Mouse (Mus musculus): Measurements from ENCODE around the gene Il21r. TPM values are rescaled to one million over a fixed set of nuclear protein-coding genes. Genes with fewer than 3 reads are reported as not detected.

Gene Il21r
- total RNA-seq, 2 experiments from 2014 or later = 0.47 to 2.9 TPM

DNA sequence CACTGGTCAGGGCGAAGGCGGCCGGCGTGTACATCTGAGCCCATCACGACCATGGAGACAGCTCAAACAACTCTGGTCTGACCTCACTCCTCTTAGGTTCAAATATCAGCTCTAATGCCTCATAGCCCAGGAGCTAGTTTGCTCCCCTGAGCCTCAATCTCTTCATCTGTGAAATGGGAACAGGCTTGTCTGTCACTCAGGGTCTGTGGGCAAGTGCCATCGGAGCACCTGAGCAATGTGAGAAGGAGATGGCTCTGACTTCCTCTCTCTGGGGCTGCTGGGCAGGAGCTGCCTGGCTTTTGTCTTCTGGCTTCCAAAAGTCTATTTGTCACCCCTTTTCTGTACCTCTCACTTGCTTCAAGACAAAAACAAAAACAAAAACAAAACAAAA lies 2.0 kb upstream of the Il21r start:
- no peak for DNase-seq

DNA sequence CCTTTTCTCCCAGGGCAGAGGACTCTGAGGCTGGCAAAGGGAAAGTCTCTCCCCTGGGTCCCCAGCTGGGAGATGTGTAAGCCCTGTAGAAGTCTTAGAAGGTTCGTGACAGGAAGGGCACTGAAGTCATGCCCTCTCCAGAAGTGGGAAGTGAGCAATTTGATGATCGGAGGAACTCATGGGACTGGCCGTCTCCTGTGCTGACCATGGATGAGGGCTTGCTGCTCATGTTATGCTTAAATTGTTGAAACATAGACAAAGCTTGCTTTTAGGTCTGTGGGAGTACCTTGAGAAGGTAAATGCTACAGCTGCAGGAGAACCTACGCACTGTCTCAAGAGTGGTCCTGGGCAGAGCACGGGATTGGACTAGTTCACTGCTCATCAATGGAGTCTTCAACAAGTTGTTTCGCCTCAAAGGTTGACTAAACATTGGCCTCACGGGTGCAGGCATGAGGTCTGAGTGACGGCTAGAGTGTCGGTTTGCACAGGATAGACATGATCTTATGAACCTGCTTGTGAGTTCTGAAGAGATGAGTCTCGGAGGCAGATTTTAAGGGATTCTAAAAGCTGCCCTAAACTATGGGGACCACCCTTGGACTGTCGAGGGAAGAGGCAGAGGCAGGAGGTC lies 1.3 kb upstream of the Il21r start:
- DNase-seq = peak in 1 of 2 experiments; percentile 48

DNA sequence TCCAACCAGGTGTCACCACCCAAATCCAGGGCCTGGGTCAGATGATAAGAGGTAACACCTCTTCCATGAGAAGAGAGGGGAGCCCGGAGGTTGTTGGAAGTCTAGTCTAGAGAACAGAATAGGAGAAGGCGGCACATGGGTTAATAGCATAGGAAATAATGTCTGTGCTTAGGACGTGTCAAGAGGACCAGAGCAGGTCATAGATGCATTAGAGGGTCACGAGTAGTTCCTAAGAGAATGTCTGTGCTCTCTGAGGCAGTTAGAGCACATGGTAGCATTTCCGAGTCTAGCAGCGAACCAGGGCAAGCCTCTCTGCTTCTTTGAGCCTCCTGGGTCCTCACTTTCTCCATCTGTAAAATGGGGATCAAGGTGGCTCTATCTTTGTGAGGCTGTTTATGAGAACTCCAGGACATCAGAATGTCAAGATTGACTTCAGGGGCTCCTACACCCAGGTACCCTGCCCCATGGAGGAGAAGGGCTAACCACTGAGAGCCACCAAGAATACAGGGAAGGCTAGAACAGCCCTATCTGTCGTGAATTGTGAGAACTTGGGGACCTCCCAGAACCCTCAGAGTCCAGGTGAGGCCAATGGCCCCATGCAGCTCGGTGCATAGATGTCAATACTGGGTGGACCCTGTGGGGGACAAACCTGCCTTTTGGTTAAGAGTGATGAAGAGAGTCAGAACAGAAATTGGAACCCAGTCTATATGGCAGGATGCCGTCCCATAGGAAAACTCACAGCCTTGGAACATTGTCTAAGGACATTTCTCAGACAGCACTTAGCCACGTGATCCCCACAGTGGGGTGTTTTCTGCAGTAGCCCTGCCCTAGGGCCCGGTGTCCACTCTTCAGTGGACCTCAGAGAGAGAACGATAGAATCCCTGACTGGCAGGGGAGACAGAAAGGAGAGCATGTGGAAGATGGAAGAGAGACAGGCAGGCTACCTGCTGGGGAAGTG lies 1.4 kb downstream of the Il21r start:
- no peak for DNase-seq

DNA sequence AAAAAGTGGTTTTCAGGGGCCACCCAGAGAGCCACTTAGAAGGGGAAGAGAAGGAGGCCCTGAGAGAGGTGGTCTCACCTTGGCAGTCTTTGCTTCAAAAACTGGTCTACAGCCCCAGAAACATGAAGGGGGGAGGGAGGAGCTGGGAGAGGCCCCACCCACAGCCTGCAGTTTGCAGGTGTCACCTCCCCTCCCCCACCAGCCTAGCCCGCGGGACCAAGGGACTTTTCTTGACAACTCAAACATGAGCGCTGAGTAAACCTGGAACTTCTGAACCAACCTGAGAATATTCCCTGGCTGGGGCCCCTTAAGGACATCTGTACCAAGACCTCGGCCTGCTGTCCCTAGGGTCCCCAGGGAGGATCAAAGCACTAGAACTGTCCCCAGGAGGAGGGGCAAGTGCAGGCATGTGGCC lies 2.5 kb downstream of the Il21r start:
- DNase-seq = no peak

DNA sequence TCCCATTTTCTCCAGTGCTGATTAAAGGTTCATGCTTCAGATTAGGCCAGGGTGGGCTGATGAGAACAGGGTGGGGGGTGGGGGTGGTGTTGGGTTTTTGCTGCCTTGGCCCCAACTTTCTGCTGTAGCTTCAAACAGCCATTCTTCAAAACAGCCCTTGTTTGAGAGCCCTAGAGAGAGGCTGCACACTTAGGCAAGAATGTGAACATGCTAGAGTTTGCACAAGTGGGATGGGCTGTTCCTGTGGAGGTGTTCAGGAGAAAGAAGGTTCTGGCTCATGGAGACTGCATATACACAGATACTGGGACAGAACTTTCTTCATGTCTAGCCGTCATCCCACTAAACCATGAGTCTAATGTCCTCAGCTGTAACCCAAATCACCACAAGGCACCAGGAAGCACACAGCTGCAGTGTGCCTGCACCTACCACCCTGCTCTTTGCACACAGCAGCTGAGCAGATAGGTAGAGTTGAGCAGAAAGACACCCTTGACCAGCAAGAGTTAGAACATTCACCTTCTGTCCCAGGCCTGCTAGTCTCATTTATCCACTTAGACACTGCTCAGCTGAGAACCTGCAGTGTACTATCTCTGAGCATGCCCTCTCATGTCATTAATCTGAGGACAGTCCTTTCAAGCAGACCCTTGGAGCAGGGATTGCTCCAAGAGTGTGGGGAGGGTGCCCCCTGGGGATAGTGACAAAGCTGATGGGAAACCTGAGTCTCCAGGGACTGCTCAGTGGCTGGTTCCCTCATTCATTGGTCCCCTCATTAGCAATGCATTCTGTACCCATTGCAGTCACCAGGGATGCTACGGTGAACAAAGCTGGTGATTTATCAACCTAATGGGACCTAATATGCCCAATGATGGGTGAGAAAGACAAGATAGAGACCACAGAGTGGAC lies 3.3 kb downstream of the Il21r start:
- no peak for DNase-seq

DNA sequence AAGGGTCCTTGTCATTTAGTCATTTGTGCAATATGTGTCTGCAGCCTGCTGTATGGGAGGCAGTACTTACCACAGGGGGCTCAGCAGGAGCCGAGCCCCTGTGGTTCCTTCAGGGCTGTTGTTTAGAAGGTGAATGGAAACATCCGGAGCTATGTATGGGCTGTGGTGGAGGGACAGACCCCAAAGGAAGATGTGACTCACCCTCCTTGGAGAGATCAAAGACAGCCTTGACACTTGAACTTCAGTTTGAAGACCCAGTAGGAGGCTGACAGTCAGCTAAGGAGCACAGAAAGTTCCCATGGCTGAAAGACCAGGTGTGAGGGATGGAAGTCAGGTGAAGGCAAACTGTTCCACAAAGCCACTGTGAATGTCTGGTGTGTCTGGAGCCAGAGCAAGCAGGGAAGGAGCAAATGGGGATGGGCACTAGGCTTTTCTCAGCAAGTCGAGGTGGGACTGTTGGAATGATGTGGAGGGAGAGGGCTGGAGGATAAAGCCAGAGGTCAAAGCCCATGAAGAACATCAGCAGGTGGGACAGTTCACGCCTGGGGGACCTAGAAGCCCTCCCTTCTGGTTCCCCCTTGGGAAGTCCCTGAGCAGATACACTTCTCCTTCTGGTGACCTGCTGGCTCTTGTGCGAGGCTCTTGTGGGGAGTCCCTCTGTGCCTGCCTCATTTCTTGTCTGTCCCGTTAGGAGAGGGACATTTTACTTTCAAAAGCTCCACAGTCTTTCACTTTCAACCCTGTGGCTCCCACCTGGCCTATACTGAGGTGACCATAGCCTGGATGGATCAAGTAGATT lies 4.4 kb downstream of the Il21r start:
- no peak for DNase-seq

DNA sequence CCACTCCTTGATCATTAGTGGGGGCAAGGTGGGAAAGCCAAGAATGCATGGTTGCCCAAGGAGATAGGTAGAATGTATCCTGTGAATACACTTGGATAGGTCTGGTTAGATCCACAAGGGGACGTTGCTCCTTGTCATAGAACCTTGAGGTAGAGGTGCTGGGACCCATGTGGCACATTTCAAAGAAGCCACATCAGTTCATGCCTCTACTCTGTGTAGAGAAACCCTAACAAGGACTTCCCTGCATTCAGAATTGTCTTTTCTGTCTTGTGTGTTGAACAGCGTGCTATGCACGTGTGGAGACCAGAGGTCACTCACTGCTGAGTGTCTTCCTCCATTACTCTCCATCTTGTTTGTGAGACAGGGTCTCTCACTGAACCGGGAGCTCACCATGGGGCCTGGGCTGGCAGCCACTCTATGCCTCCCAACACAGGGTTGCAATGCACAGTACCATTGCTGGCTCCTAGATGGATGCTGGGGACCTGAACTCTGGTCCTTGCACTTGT lies 5.0 kb downstream of the Il21r start:
- DNase-seq = no peak

DNA sequence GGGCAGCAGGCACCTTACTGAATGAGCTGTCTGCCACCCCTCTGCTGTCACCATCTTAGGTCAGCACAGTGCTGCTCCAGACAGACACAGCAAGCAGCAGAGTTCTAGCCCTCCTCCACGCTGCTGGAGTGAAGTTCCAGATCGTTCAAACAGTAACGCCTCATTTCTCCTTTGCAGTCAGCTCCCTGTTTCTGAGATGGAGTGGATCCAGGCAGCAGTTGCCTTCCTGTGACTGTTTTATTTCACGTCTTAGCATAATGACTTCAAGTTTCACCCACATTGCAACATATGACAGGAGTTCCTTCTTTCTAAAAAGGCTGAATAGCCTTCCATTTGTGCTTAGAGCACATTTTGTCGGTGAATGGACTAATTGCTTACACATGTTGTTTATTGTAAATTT lies 10.3 kb downstream of the Il21r start:
- DNase-seq = peak in 1 of 2 experiments; percentile 45

DNA sequence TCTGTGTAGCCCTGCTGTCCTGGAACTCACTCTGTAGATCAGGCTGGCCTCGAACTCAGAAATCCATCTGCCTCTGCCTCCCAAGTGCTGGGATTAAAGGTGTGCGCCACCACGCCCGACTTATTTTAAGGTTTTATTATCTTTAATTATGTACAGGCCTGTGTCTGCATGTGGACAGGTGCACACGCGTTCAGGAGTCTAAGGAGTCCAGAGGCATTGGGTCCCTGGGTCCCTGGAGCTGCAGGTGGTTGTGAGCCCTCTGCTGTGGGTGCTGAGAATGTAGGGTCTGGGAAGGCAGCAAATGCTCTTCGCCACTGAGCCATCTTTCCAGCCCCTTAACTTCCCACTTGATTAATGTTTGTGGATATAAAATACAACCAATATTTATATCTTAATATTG lies 12.2 kb downstream of the Il21r start:
- DNase-seq = no peak

DNA sequence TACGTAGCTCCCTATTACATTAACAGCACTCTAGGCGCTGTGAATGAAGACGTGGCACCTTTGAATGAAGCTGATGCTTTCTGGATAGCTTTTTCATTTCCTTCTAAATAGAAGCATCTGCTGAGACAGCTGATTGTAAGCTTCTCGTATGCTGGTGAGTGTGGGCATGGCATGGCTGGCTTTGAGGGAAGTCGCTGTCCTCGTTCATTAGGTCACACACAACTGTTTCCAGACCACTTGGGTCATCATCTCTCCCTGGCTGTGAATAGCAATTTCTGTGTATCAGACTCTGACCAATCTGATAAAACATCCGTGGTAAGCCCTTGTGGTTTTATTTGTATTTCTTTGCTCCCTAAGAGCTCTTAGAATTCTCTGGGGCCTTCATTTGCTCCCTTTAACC lies 14.8 kb downstream of the Il21r start:
- DNase-seq = peak in 1 of 2 experiments; percentile 52

DNA sequence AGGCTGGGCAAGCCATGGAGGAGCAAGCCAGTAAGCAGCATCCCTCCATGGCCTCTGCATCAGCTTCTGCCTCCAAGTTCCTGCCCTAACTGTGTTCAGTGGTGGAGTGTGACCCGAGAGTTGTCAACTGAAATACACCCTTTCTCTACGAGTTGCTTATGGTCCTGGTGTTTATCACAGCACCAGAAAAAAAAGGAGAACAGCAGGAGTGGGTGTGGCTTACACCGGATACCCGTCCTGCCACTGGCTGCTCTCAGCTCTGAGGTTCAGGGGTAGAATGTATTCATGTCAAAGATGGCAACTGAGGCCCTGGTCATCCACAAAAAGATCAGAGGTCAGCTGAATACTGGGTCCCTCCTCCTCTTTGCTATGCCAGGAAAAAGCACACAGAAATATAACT lies 16.8 kb downstream of the Il21r start:
- DNase-seq = no peak

DNA sequence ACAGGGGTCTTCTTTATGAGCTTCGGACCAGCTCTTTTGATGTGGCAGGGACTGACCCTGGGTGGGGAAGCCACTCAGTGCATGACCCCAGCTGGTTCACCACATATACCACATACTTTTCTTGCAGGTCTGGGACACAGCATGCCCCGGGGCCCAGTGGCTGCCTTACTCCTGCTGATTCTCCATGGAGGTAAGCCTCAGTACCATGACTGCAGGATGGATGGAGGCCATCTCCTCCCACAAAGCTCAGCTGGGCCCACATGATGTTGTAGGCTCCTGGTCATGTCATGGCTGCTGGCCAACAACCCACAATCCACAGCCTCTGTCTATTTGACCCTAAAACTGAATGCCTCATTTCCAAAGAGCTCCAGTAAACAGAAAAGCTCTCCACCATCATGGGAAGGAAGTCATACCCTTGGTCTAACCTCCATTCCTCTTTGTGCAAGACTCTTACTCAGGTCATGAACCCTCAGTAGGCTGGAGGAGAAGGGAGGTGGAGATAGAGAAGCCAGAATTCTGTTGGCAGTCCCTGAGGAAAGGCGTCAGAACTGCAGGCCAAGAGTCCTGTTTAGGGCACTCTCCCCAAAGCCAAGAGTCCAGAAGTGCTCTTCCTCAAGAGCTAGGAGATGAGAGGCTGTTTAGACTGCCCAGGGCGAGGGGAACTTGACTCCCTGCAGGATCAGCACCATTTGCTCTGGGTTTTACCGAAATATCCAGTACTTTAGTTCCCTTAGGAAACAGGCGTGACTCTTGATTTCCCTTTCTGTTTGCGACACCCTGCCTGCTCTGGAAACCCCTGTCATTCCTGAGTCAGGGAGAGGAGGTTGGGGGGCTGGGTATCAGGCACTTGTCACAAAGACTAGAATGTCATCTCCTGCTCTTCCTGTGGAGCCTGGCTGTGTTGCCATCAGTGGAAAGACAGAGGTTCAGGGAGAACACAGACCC lies 19.8 kb downstream of the Il21r start:
- DNase-seq = peak in 1 of 2 experiments; percentile 27

DNA sequence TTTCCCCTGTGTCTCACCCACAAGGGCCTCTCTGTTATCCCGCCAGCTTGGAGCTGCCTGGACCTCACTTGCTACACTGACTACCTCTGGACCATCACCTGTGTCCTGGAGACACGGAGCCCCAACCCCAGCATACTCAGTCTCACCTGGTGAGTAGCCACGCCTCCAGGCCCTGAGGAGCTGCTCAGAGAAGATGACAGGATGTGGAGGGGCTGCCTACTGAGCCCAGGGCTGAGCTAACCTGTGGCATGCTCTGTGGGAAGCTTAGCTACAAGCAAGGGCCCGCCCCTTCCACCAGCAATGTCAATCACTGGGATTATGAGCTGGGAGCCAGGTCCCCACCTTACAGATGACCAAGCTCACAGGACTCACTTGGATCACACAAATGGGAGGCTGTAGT lies 22.0 kb downstream of the Il21r start:
- DNase-seq = no peak

DNA sequence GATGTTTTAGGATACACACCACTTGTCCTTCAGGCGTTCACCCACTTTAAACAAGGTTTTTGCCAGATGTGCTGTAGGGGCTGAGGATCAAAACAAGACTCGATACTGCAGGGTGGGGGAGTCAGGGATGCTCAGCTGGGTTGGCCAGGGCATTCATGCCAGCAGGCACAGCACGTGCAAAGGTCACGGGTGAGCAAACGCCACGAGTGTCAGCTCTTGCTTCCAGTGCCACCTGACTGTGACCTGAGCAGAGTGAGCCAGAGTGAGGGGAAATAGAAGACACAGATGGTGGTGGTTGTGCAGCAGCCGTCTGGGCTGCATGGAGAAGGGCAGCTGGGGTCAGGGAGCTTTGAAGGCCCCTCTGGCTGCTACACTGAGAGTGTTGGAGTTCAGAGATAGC lies 22.6 kb downstream of the Il21r start:
- DNase-seq = no peak

DNA sequence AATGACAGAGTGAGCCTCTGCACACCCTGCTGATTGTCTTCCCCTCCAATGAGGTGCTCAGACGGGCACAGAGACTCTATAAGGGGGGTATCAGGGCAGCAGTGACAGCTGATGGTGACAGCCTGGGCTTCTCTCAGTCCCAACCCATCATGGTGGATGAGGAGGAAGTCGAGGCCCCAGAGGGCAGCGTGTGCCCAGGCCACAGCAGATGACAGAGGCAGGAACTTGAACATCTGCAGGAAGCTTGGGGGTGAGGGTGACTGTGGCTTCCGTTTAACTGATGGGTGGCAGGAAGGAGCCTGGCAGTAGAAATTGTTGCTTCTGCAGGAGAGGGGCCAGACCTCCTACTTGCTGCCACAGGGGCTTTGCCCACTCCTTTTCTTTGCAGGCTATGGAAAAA lies 27.1 kb downstream of the Il21r start:
- peak in 1 of 2 experiments; percentile 74 for DNase-seq

DNA sequence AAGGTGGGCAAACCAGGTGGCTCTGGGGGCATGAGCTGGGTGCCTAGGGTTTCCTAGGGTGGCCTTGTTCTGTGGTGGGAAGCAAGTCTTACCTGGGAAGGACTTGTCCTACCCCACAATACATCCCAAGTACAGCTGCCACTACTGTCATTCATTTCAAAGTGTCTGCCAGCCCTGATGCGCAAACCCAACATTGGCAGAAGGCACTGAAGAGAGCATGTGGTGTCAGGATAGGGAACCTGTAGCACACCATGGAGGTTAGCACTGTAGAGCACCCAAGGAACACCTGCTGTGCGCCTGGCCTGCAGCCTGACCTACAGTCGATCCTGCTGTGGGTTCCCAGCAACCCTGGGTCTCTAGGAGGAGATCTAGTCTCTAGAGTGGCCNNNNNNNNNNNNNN lies 27.8 kb downstream of the Il21r start:
- DNase-seq = no peak

DNA sequence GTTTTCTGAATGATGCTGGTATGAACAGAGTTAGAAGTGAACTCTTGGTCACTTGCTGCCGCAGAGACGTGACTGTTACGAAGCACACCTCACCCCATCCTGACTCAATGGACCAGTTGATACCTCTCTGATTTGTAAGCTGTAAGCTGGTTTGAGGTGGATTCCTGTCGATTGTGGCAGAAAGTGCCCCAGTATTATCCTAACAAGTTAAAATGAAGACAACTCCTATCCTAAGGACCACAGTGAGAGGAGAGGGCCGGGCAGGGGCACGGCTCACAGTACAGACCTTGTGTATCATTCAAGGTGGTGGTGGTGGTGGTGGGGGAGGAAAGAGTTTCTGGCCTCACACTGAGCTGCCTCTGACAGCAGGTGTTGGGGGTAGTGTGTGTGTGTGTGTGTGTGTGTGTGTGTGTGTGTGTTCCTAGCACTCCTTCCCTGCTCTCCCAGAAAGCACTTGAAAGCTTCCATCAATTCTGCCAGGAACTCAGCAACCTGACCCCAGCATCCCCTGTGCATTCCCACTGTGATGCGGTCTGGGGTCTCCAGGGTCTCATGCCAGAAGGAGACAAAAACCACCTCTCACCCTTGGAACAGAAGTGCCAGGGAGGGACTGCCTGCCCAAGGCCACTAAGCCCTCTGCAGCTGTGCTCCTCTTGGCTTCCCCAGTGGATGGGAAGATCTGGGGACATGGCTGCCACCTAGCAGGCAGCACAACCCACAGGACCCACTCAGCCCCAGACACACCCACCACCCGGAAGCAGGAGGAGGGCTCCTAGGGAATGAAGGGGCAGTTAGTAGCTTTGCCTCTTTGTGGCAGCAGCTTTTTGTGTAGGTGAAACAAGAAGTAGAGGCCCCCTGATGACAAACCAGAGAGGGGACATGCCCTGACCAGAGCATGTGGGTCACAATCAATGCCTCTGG lies 34.3 kb downstream of the Il21r start:
- DNase-seq = no peak

DNA sequence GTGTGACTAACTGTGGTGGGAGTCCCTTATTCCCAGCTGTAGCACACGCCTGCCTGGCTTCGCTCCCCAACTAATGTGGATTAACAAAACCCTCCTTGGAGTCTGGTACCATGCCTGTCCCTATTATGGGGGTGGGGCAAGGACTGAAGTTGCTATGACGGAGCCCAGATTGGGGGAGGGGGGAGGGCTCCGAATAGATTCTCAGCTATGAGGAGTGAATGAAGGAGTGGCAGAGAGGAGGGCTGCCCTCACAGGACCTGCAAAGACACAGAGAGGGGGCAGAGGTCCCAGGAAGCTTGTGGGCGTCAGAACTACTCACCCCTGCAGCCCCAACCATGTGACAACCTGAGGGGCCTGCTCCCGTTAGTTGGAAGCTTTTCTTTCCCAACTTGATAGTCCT lies 35.1 kb downstream of the Il21r start:
- no peak for DNase-seq

DNA sequence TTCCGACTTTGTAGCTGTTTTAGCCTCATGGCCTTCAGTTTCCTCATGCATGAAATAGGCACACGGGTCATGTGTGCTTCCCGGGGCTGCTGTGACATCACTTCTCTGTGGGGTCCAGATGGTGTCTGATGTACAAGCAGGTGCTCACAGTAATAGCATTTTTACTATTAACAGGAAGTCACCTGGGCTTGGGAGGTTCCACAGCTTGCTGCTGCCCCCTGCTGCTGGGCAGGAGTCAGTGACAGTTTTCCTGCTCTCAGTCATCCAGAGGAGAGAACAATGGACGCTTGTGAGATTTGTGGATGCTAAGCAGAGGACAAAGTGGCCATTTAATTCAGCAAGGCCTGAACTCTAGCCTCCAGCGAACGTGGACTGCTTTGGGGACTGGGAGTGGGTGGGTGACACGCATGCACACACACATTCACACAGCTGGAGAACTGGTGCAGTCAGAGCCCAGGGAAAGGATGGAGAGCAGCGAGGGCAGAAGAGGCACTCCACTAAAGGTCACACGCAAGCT lies 35.7 kb downstream of the Il21r start:
- DNase-seq = peak; percentile 52 to 71
